Mouse (Mus musculus) myocyte (in vitro differentiated cells): ENCODE results near the gene Csnk1d.

Experiments
- CEBPB ChIP-seq: IDR thresholded peaks from 2 replicates; pipeline ENCODE4 v1.6.1; 2011; ENCODE audit warnings: mild to moderate bottlenecking, moderate library complexity; ENCODE audit not compliant: poor library complexity, insufficient read depth, severe bottlenecking
- E2F4 ChIP-seq: IDR thresholded peaks from one replicate; pipeline ENCODE4 v1.6.1; 2011; ENCODE audit warnings: mild to moderate bottlenecking, control low read depth, moderate library complexity; ENCODE audit not compliant: insufficient read depth
- MAX ChIP-seq: IDR thresholded peaks from one replicate; pipeline ENCODE4 v1.6.1; 2011; ENCODE audit warnings: low read depth, mild to moderate bottlenecking, control low read depth
- MYOD1 ChIP-seq, 3 experiments: IDR thresholded peaks; one replicate each; pipeline ENCODE4 v1.6.1; 2011; ENCODE audit warnings: control low read depth in 2 of 3, low read depth in 2 of 3, mild to moderate bottlenecking in 2 of 3, moderate library complexity in 1 of 3; ENCODE audit not compliant: insufficient read length in 2 of 3, control insufficient read depth in 1 of 3
- MYOG ChIP-seq, 3 experiments: IDR thresholded peaks; one replicate each; pipeline ENCODE4 v1.6.1; 2011; ENCODE audit warnings: control low read depth in 2 of 3, low read depth in 2 of 3, mild to moderate bottlenecking in 2 of 3; ENCODE audit not compliant: insufficient read length in 2 of 3, control insufficient read depth in 1 of 3, insufficient read depth in 1 of 3
- POLR2A ChIP-seq: IDR thresholded peaks from one replicate; pipeline ENCODE4 v1.6.1; 2011; ENCODE audit warnings: low read depth, mild to moderate bottlenecking, control low read depth, moderate library complexity; ENCODE audit not compliant: insufficient read length
- POLR2AphosphoS2 ChIP-seq: IDR thresholded peaks from one replicate; pipeline ENCODE4 v1.6.1; 2011; ENCODE audit warnings: low read depth, control low read depth; ENCODE audit not compliant: insufficient read length
- SRF ChIP-seq: IDR thresholded peaks from one replicate; pipeline ENCODE4 v1.6.1; 2011; ENCODE audit warnings: low read depth; ENCODE audit not compliant: control insufficient read depth, insufficient read length
- USF1 ChIP-seq: IDR thresholded peaks from one replicate; pipeline ENCODE4 v1.6.1; 2011; ENCODE audit warnings: low read depth, mild to moderate bottlenecking, control low read depth, moderate library complexity

DNA sequence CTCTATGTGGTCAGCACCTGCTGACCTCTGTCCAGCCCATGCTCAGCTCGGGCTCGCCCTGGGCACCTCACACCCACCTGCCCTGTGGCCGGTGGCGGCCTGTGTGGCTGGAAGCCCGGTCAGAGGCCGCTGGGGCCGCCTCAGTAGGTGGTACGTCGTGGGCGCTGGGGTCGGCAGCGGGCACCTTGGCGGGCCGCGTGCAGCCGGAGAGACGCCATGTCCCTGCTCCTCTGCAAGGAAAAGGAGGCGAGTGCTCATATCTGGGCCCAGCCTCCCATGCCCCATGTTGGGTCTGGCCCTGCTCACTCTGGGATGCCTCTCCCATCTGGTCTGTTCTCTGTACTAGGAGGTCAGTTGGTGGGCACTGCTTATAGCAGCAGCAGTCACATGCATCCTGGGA, 32.1 kb downstream of the Csnk1d start:
- TF ChIP-seq SRF = no peak
- no peak for TF ChIP-seq POLR2A
- TF ChIP-seq CEBPB = no peak
- TF ChIP-seq USF1 = no peak
- TF ChIP-seq MYOD1 (IDR thresholded peaks at IDR 0.05; ENCODE audit: control insufficient read depth in 1 of 3, insufficient read length in 2 of 3, low read depth in 2 of 3) = peak in 1 of 3 experiments; percentile 49
- no peak for TF ChIP-seq MAX
- TF ChIP-seq POLR2AphosphoS2 = peak; percentile 30
- TF ChIP-seq E2F4 = no peak
- TF ChIP-seq MYOG (IDR thresholded peaks at IDR 0.05; ENCODE audit: control insufficient read depth in 1 of 3, insufficient read depth in 1 of 3, insufficient read length in 2 of 3, low read depth in 2 of 3) = no peak
